ENCODE assay signal across 8 mouse cellular contexts in genomic region chr7:109986133-109986669, GRCm38 (mm10). TPM values are rescaled to one million over a fixed set of nuclear protein-coding genes. Genes with fewer than 3 reads are reported as not detected.
DNase-seq lines count a peak whose midpoint lies in the region; ATAC-seq and TF ChIP-seq lines count a peak whose summit lies in the region.

No protein-coding gene starts in this region.

- peaks cover 0 to 27% of the 10 kb centered on the region in 2 experiments; a peak in 3 of 4 replicates for H3K36me3 ChIP-seq in MEL (ENCODE audit: control insufficient read depth in 1 of 2, insufficient read depth in 2 of 2, low read length in 2 of 2)
- peaks cover 9% of the 10 kb centered on the region; the same call in 1 of the 2 replicates for H3K36me3 ChIP-seq in forebrain, postnatal 0 days (ENCODE audit: insufficient read depth)
- H3K36me3 ChIP-seq in lung, embryonic 15.5 days, result peaks cover 20% of the 10 kb centered on the region

- ATAC-seq in forebrain, postnatal 0 days, result peak; percentile 99
- peak; percentile 99 for ATAC-seq in lung, embryonic 15.5 days (ENCODE audit: borderline replicate concordance, extremely low read depth, low FRiP score, low TSS enrichment)

- WGBS in cerebellum, adult 2 months, result under 1% methylated on average over 43 of the region's 43 CpGs
- WGBS in forebrain, postnatal 0 days, result 1% methylated on average over 43 of the region's 43 CpGs
- whole genome bisulfite sequencing in lung, embryonic 15.5 days, result under 1% methylated on average over 43 of the region's 43 CpGs

- H3K27me3 ChIP-seq in MEL (ENCODE audit: control insufficient read depth in 1 of 2, insufficient read depth in 2 of 2, low read length in 2 of 2), result no peaks in the 10 kb centered on the region
- no peaks in the 10 kb centered on the region for H3K27me3 ChIP-seq in cerebellum, adult 2 months (ENCODE audit: control insufficient read depth, insufficient read depth, low read length)
- H3K27me3 ChIP-seq in forebrain, postnatal 0 days (ENCODE audit: insufficient read depth, low read length), result no peaks in the 10 kb centered on the region
- no peaks in the 10 kb centered on the region for H3K27me3 ChIP-seq in lung, embryonic 15.5 days

- TF ChIP-seq RAD21 in MEL (IDR thresholded peaks at IDR 0.05; ENCODE audit: low read depth, low read length), result no peak; the same call in 1 of the 2 replicates

- peaks cover 16% of the 10 kb centered on the region for H3K79me2 ChIP-seq in MEL (ENCODE audit: control insufficient read depth, insufficient read depth, low read length, poor library complexity)

- no peak for TF ChIP-seq CTCF in MEL (IDR thresholded peaks at IDR 0.05 in 2 of 3, conservative IDR thresholded peaks at IDR 0.05 in 1 of 3; ENCODE audit: control insufficient read depth in 1 of 3, insufficient read depth in 1 of 3, low read depth in 2 of 3, low read length in 3 of 3, poor library complexity in 1 of 3, severe bottlenecking in 1 of 3)
- no peak for TF ChIP-seq CTCF in cerebellum, adult 2 months (IDR thresholded peaks at IDR 0.05; ENCODE audit: borderline replicate concordance, insufficient read depth, low read depth, low read length)
- TF ChIP-seq CTCF in forebrain, postnatal 0 days (IDR thresholded peaks at IDR 0.05; ENCODE audit: low read depth), result no peak

- no peak; a peak in 2 of 4 replicates for TF ChIP-seq EP300 in MEL (IDR thresholded peaks at IDR 0.05; ENCODE audit: low read depth in 1 of 2, low read length in 2 of 2)

- H3K9ac ChIP-seq in MEL (ENCODE audit: control insufficient read depth, low read depth, low read length, poor library complexity, severe bottlenecking), result peak overlapping the region; percentile 74
- peak overlapping the region; percentile 61 for H3K9ac ChIP-seq in forebrain, postnatal 0 days
- peak overlapping the region; percentile 61 for H3K9ac ChIP-seq in lung, embryonic 15.5 days

- peak overlapping the region; percentile 63 for H3K27ac ChIP-seq in MEL (ENCODE audit: control insufficient read depth, low read depth, low read length)
- H3K27ac ChIP-seq in cerebellum, adult 2 months (ENCODE audit: insufficient read depth, low read length), result no peak overlapping the region; the same call in 1 of the 2 replicates
- H3K27ac ChIP-seq in forebrain, postnatal 0 days (ENCODE audit: low read depth, low read length), result peak overlapping the region; percentile 89
- H3K27ac ChIP-seq in lung, embryonic 15.5 days, result peak overlapping the region; percentile 88

- DNase-seq in MEL (ENCODE audit: low read depth, low spot score), result peak; percentile 100
- peak; percentile 99 for DNase-seq in cerebellum, adult 2 months
- DNase-seq in forebrain, postnatal 0 days, result peak; percentile 99
- peak; percentile 100 for DNase-seq in heart, postnatal 4 days
- DNase-seq in layer of hippocampus, adult 8-10 months (ENCODE audit: low spot score in 2 of 2), result peak; percentile 98
- peak; percentile 98 for DNase-seq in ovary, adult 18-20 months (ENCODE audit: low spot score)
- DNase-seq in thymus, postnatal 0 days (ENCODE audit: low spot score), result peak; percentile 98

- H3K4me1 ChIP-seq in MEL (ENCODE audit: control insufficient read depth in 1 of 2, insufficient read depth in 2 of 2, low read length in 2 of 2), result peaks cover 9% of the 10 kb centered on the region in 2 experiments; a peak in 3 of 4 replicates
- no peaks in the 10 kb centered on the region for H3K4me1 ChIP-seq in cerebellum, adult 2 months (ENCODE audit: control insufficient read depth, insufficient read depth, low read length)
- no peaks in the 10 kb centered on the region for H3K4me1 ChIP-seq in forebrain, postnatal 0 days (ENCODE audit: insufficient read depth)
- 0 out of 2 replicates have a peak, but pooled peaks cover 12% of the 10 kb centered on the region for H3K4me1 ChIP-seq in lung, embryonic 15.5 days

- H3K4me3 ChIP-seq in MEL (ENCODE audit: control insufficient read depth in 1 of 2, insufficient read depth in 1 of 2, low read depth in 2 of 2, low read length in 2 of 2), result peak overlapping the region; percentile 85 to 86
- peak overlapping the region; percentile 65 for H3K4me3 ChIP-seq in cerebellum, adult 2 months (replicated peaks; ENCODE audit: insufficient read depth, low read depth, low read length)
- peak overlapping the region; percentile 60 for H3K4me3 ChIP-seq in forebrain, postnatal 0 days (ENCODE audit: low read depth, low read length)
- peak overlapping the region; percentile 60 for H3K4me3 ChIP-seq in lung, embryonic 15.5 days

- no peaks in the 10 kb centered on the region for H3K9me3 ChIP-seq in MEL (replicated peaks; ENCODE audit: insufficient read depth, low read length)
- no peaks in the 10 kb centered on the region for H3K9me3 ChIP-seq in forebrain, postnatal 0 days (ENCODE audit: low read length)
- H3K9me3 ChIP-seq in lung, embryonic 15.5 days, result no peaks in the 10 kb centered on the region

- TF ChIP-seq POLR2A in MEL (IDR thresholded peaks at IDR 0.05; ENCODE audit: control insufficient read depth in 1 of 2, insufficient read depth in 1 of 2, low read depth in 1 of 2, low read length in 2 of 2, poor library complexity in 1 of 2), result peak in 1 of 2 experiments; percentile 76; a peak in 3 of 4 replicates
- peak; percentile 40; the same call in 1 of the 2 replicates for TF ChIP-seq POLR2A in cerebellum, adult 2 months (IDR thresholded peaks at IDR 0.05; ENCODE audit: borderline replicate concordance, insufficient read depth, low read length)

- peak overlapping the region; percentile 68 for H3K4me2 ChIP-seq in forebrain, postnatal 0 days (ENCODE audit: low read depth)
- H3K4me2 ChIP-seq in lung, embryonic 15.5 days, result peak overlapping the region; percentile 70

TF ChIP-seq in MEL, 35 proteins besides CTCF, POLR2A, EP300 and RAD21 (continues in another document):
- no peak for TF ChIP-seq UBTF (IDR thresholded peaks at IDR 0.05; ENCODE audit: borderline replicate concordance, insufficient read depth, low read depth, low read length)
- no peak for TF ChIP-seq JUND (IDR thresholded peaks at IDR 0.05; ENCODE audit: low read depth, low read length)
- peak; percentile 80; the same call in 1 of the 2 replicates for TF ChIP-seq TBP (IDR thresholded peaks at IDR 0.05; ENCODE audit: low read depth, low read length)
- TF ChIP-seq ZKSCAN1 (IDR thresholded peaks at IDR 0.05; ENCODE audit: low read depth, low read length), result no peak
- no peak for TF ChIP-seq TAL1 (IDR thresholded peaks at IDR 0.05; ENCODE audit: low read length)
- TF ChIP-seq ZNF384 (IDR thresholded peaks at IDR 0.05; ENCODE audit: low read depth, low read length), result 0 out of 2 replicates have a peak, but pooled peaks have one; percentile 23
- TF ChIP-seq HCFC1 (IDR thresholded peaks at IDR 0.05; ENCODE audit: low read depth, low read length), result peak; percentile 94
- TF ChIP-seq MXI1 (IDR thresholded peaks at IDR 0.05; ENCODE audit: low read depth, low read length), result peak; percentile 76
- TF ChIP-seq USF1 (IDR thresholded peaks at IDR 0.05; ENCODE audit: low read depth, low read length), result no peak; the same call in none of the 2 replicates
- TF ChIP-seq NRF1 (IDR thresholded peaks at IDR 0.05; ENCODE audit: insufficient read depth, low read depth, low read length, poor library complexity, severe bottlenecking), result peak; percentile 73
- peak; percentile 75 for TF ChIP-seq MAX (IDR thresholded peaks at IDR 0.05; ENCODE audit: low read length)
- TF ChIP-seq GABPA (IDR thresholded peaks at IDR 0.05; ENCODE audit: low read depth, low read length), result no peak
- TF ChIP-seq CHD2 (IDR thresholded peaks at IDR 0.05; ENCODE audit: low read length), result peak; percentile 76
- no peak for TF ChIP-seq MAFK (IDR thresholded peaks at IDR 0.05; ENCODE audit: borderline replicate concordance, low read depth, low read length)

RNA-seq across cellular contexts. Expression of gene Tmem41b, which starts 0.5 kb away (rescaled TPM):
- total RNA-seq in MEL (2012; rRNA removed), result 80.6 and 86.9 TPM in 2 replicates
- polyA plus RNA-seq in MEL (2012; ENCODE audit: insufficient read depth in 1 of 2, insufficient read length in 2 of 2, low read depth in 1 of 2, low replicate concordance in 2 of 2, missing spikeins in 1 of 2), result 10 to 100 TPM in 1 of 2 experiments, not detected in 1; 45.9 TPM
- polyA plus RNA-seq in cerebellum, adult 2 months (2012; rRNA removed), result 61.8 and 66.0 TPM in 2 replicates
- total RNA-seq in forebrain, postnatal 0 days (2014; rRNA removed), result 48.6 and 63.2 TPM in 2 replicates
- polyA plus RNA-seq in forebrain, postnatal 0 days (2015; fragmentation: Nextera tagmentation; extraction: Ambion mirVana), result 38.6 and 46.4 TPM in 2 replicates
- 10 to 100 TPM; 50.9 to 55.2 TPM for total RNA-seq in heart, postnatal 4 days (2021)
- total RNA-seq in layer of hippocampus, adult 8-10 months (2022), result 10 to 100 TPM; 42.0 to 52.7 (median 48.8) TPM
- 61.6 and 65.6 TPM in 2 replicates for polyA plus RNA-seq in lung, embryonic 15.5 days (2015; fragmentation: Nextera tagmentation; extraction: Ambion mirVana)
- polyA plus RNA-seq in thymus, postnatal 0 days (2015; fragmentation: Nextera tagmentation; extraction: Ambion mirVana), result 47.7 and 48.8 TPM in 2 replicates

RNA-seq across cellular contexts. Expression of gene Dennd5a, which starts 25.9 kb away (rescaled TPM):
- total RNA-seq in MEL (2012; rRNA removed), result 33.1 and 40.5 TPM in 2 replicates
- 10 to 100 TPM; 64.4 to 78.8 TPM for polyA plus RNA-seq in MEL (2012; ENCODE audit: insufficient read depth in 1 of 2, insufficient read length in 2 of 2, low read depth in 1 of 2, low replicate concordance in 2 of 2, missing spikeins in 1 of 2)
- 270 TPM in 2 replicates for polyA plus RNA-seq in cerebellum, adult 2 months (2012; rRNA removed)
- total RNA-seq in forebrain, postnatal 0 days (2014; rRNA removed), result 144 and 156 TPM in 2 replicates
- polyA plus RNA-seq in forebrain, postnatal 0 days (2015; fragmentation: Nextera tagmentation; extraction: Ambion mirVana), result 24.0 and 28.0 TPM in 2 replicates
- 100 to 1,000 TPM; 185 to 190 TPM for total RNA-seq in heart, postnatal 4 days (2021)
- total RNA-seq in layer of hippocampus, adult 8-10 months (2022), result 100 to 1,000 TPM; 206 to 222 (median 217) TPM
- polyA plus RNA-seq in lung, embryonic 15.5 days (2015; fragmentation: Nextera tagmentation; extraction: Ambion mirVana), result 35.4 and 38.4 TPM in 2 replicates
- polyA plus RNA-seq in thymus, postnatal 0 days (2015; fragmentation: Nextera tagmentation; extraction: Ambion mirVana), result 9.4 and 9.5 TPM in 2 replicates

RNA-seq across cellular contexts. Expression of gene Ipo7, which starts 31.9 kb away (rescaled TPM):
- total RNA-seq in MEL (2012; rRNA removed), result 139 and 145 TPM in 2 replicates
- polyA plus RNA-seq in MEL (2012; ENCODE audit: insufficient read depth in 1 of 2, insufficient read length in 2 of 2, low read depth in 1 of 2, low replicate concordance in 2 of 2, missing spikeins in 1 of 2), result 100 to 1,000 TPM; 111 to 172 TPM
- 46.5 and 50.8 TPM in 2 replicates for polyA plus RNA-seq in cerebellum, adult 2 months (2012; rRNA removed)
- total RNA-seq in forebrain, postnatal 0 days (2014; rRNA removed), result 88.0 and 97.9 TPM in 2 replicates
- polyA plus RNA-seq in forebrain, postnatal 0 days (2015; fragmentation: Nextera tagmentation; extraction: Ambion mirVana), result 21.7 and 26.5 TPM in 2 replicates
- 100 to 1,000 TPM in 1 of 2 experiments, 10 to 100 TPM in 1; 99.5 to 103 TPM for total RNA-seq in heart, postnatal 4 days (2021)
- total RNA-seq in layer of hippocampus, adult 8-10 months (2022), result 100 to 1,000 TPM in 2 of 4 experiments, 10 to 100 TPM in 2; 87.4 to 109 (median 99.4) TPM
- 45.6 and 46.2 TPM in 2 replicates for polyA plus RNA-seq in lung, embryonic 15.5 days (2015; fragmentation: Nextera tagmentation; extraction: Ambion mirVana)
- polyA plus RNA-seq in thymus, postnatal 0 days (2015; fragmentation: Nextera tagmentation; extraction: Ambion mirVana), result 24.6 and 27.0 TPM in 2 replicates
